Mouse (Mus musculus) limb, embryonic 11.5 days (tissue): ENCODE measurements around the gene Amfr. TPM values are rescaled to one million over a fixed set of nuclear protein-coding genes. Genes with fewer than 3 reads are reported as not detected.

Source experiments
- ATAC-seq: fragments of 200-750 bp; cut with Nextera tagmentation; 2 replicates; pipeline ENCODE4 v1.8.0; 2017; ENCODE audit warnings: low read depth; ENCODE audit not compliant: insufficient number of reproducible peaks, low FRiP score, low TSS enrichment
- DNase-seq: peaks from one replicate; pipeline ENCODE4 v3.0.0-alpha.2; 2015; ENCODE audit warnings: low spot score
- H3K27ac ChIP-seq: fragments of 300-500 bp; sonication (generic); replicated peaks from 2 replicates; pipeline ENCODE4 v1.5.1; 2014; ENCODE audit warnings: low read depth, mild to moderate bottlenecking, low read length
- H3K27me3 ChIP-seq: fragments of 300-500 bp; sonication (generic); 2 replicates; pipeline ENCODE4 v1.6.1; 2014; ENCODE audit warnings: mild to moderate bottlenecking, low read length, mixed read lengths; ENCODE audit not compliant: control insufficient read depth, insufficient read depth
- H3K36me3 ChIP-seq: fragments of 300-500 bp; sonication (generic); 2 replicates; pipeline ENCODE4 v1.6.1; 2014; ENCODE audit warnings: mild to moderate bottlenecking, low read length, moderate library complexity, mixed read lengths; ENCODE audit not compliant: control insufficient read depth, insufficient read depth
- H3K4me1 ChIP-seq: fragments of 300-500 bp; sonication (generic); 2 replicates; pipeline ENCODE4 v1.6.1; 2014; ENCODE audit warnings: low read length, mixed read lengths; ENCODE audit not compliant: control insufficient read depth, insufficient read depth
- H3K4me2 ChIP-seq: fragments of 300-500 bp; sonication (generic); 2 replicates; pipeline ENCODE4 v1.6.1; 2014; ENCODE audit warnings: low read depth, mild to moderate bottlenecking, moderate library complexity; ENCODE audit not compliant: severe bottlenecking
- H3K4me3 ChIP-seq: fragments of 300-500 bp; sonication (generic); 2 replicates; pipeline ENCODE4 v1.5.1; 2014; ENCODE audit warnings: low read depth, low read length
- H3K9ac ChIP-seq: fragments of 300-500 bp; sonication (generic); 2 replicates; pipeline ENCODE4 v1.6.1; 2014; ENCODE audit warnings: mild to moderate bottlenecking, low read length
- H3K9me3 ChIP-seq: fragments of 300-500 bp; sonication (generic); 2 replicates; pipeline ENCODE4 v1.6.1; 2016; ENCODE audit warnings: low read length; ENCODE audit not compliant: control insufficient read depth
- WGBS: fragments of 180-500 bp; shearing (Covaris S2); extraction: QIAGEN DNeasy Blood & Tissue Kit; methylation state at CpG from one replicate; pipeline ENCODE4 v1.1.7; 2014; 5-methylcytosine and 5-hydroxymethylcytosine counted together
- polyA plus RNA-seq: library from polyadenylated mRNA; unstranded; fragments of >200 nt; fragmentation: Nextera tagmentation; extraction: Ambion mirVana; gene quantifications from 2 replicates; pipeline ENCODE4 v1.2.1, GENCODE M21; 2014

The Amfr gene
- polyA plus RNA-seq, 1 experiment from 2014 or later: 37.3 TPM

- Histone ChIP-seq H3K4me3 (no peak overlapping the region), H3K4me2 (no peak overlapping the region), H3K27ac (no peak overlapping the region), H3K9me3 (no peaks in the 10 kb centered on the region), H3K27me3 (no peaks in the 10 kb centered on the region), H3K36me3 (no peaks in the 10 kb centered on the region), H3K9ac (no peak overlapping the region), H3K4me1 (no peaks in the 10 kb centered on the region)
- DNase-seq (no peak), ATAC-seq (no peak)
- 89% methylated on average over 9 of the region's 9 CpGs for WGBS
These were observed 54.2 kb downstream of the Amfr start for GRCm38 (mm10) chr8:93958402-93958801.

- WGBS: 88% methylated on average over 9 of the region's 9 CpGs
- H3K9ac ChIP-seq: no peak overlapping the region
- no peak overlapping the region for H3K4me2 ChIP-seq
- H3K4me3 ChIP-seq: no peak overlapping the region
- DNase-seq (no peak), ATAC-seq (no peak)
- H3K27me3 ChIP-seq: no peaks in the 10 kb centered on the region
- H3K36me3 ChIP-seq: no peaks in the 10 kb centered on the region
- H3K4me1 ChIP-seq: no peaks in the 10 kb centered on the region
- H3K9me3 ChIP-seq: no peaks in the 10 kb centered on the region
- H3K27ac ChIP-seq: no peak overlapping the region
These were observed 60.1 kb downstream of the Amfr start for GRCm38 (mm10) chr8:93952511-93952910.

GRCm38 (mm10) chr8:93950133-93950532, 62.5 kb downstream of the Amfr start:
- H3K4me1 ChIP-seq: no peaks in the 10 kb centered on the region
- no peak overlapping the region for H3K27ac ChIP-seq
- no peak overlapping the region for H3K4me2 ChIP-seq
- no peaks in the 10 kb centered on the region for H3K36me3 ChIP-seq
- no peak overlapping the region for H3K9ac ChIP-seq
- no peak for ATAC-seq
- no peaks in the 10 kb centered on the region for H3K27me3 ChIP-seq
- no peak for DNase-seq
- H3K9me3 ChIP-seq: no peaks in the 10 kb centered on the region
- WGBS: 77% methylated on average over 14 of the region's 14 CpGs
- H3K4me3 ChIP-seq: no peak overlapping the region

DNA sequence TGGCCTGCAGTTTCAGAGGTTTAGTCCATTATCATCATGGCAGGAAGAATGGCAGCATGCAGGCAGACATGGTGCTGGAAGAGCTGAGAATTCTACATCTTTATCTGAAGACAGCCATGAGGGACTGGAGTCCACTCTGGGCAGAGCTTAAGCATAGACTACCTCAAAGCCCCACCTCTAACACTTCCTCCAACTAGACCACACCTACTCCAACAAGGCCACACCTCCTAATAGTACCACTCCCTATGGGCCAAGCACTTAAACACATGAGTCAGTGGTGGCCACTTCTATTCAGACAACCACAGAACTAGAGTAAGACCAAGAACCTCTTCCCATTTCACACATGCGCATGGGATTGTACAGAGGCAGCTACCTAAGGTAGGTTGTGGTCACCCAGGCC, 66.2 kb downstream of the Amfr start:
- no peak overlapping the region for H3K27ac ChIP-seq
- H3K9me3 ChIP-seq: no peaks in the 10 kb centered on the region
- H3K4me1 ChIP-seq: no peaks in the 10 kb centered on the region
- DNase-seq (no peak), ATAC-seq (no peak)
- H3K9ac ChIP-seq: no peak overlapping the region
- no peaks in the 10 kb centered on the region for H3K36me3 ChIP-seq
- H3K27me3 ChIP-seq: no peaks in the 10 kb centered on the region
- no peak overlapping the region for H3K4me2 ChIP-seq
- WGBS: 94% methylated on average over 1 of the region's 1 CpGs
- no peak overlapping the region for H3K4me3 ChIP-seq

DNA sequence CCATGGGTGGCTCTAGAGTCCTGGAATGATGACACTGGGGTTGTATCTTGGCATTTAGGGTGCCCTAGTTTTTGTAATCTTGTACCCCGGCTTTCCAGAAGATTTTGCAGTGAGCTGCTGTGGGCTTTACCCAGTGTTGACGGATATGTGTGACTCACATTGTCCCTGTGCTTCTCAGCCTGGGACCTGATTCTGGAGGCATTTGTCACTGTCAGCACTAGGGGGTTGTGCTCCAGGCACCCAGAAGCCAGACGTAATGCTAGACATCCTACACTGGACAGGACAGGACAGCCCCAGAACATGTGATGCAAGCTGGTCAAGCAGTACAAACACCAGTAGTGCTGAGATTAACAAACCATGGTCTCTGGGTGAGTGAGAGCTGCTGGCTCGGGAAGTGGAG, 66.9 kb downstream of the Amfr start:
- no peaks in the 10 kb centered on the region for H3K9me3 ChIP-seq
- no peak overlapping the region for H3K4me2 ChIP-seq
- peaks cover 3% of the 10 kb centered on the region; the same call in 1 of the 2 replicates for H3K4me1 ChIP-seq
- no peak overlapping the region for H3K27ac ChIP-seq
- no peaks in the 10 kb centered on the region for H3K27me3 ChIP-seq
- no peaks in the 10 kb centered on the region for H3K36me3 ChIP-seq
- no peak overlapping the region for H3K4me3 ChIP-seq
- WGBS: 76% methylated on average over 4 of the region's 4 CpGs
- no peak overlapping the region for H3K9ac ChIP-seq
- no peak for DNase-seq
- no peak for ATAC-seq

DNA sequence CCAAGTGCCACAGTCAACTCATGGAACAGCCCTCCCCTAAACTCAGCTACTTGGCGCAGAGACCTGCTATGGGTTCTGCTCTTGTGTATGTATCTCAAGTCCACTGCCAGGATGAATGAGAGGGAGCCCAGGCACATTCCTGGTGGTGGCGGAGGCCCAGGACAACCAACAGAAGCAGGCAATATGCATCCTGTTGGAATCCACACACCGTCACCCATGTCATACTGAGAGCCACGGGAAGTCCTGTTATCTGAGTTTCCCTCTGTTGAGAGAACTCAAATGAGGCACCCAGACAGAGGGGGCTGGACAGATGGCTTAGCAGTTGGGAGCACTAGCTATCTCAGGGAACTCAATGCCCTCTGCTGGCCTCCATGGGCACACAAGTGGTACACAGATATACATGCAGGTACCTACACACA, 71.0 kb downstream of the Amfr start:
- no peak for DNase-seq
- 77% methylated on average over 4 of the region's 4 CpGs for WGBS
- Histone ChIP-seq H3K9me3 (no peaks in the 10 kb centered on the region), H3K27ac (no peak overlapping the region), H3K36me3 (no peaks in the 10 kb centered on the region), H3K27me3 (no peaks in the 10 kb centered on the region), H3K4me1 (peaks cover 7% of the 10 kb centered on the region; the same call in 1 of the 2 replicates), H3K9ac (no peak overlapping the region), H3K4me3 (no peak overlapping the region), H3K4me2 (no peak overlapping the region)
- no peak for ATAC-seq

GRCm38 (mm10) chr8:93940542-93941423, 71.9 kb downstream of the Amfr start:
- no peaks in the 10 kb centered on the region for H3K27me3 ChIP-seq
- no peak for ATAC-seq
- H3K9ac ChIP-seq: no peak overlapping the region
- H3K4me1 ChIP-seq: peaks cover 7% of the 10 kb centered on the region; the same call in 1 of the 2 replicates
- no peak overlapping the region for H3K4me3 ChIP-seq
- no peak for DNase-seq
- 50% methylated on average over 11 of the region's 11 CpGs for WGBS
- H3K9me3 ChIP-seq: no peaks in the 10 kb centered on the region
- no peak overlapping the region; the same call in 1 of the 2 replicates for H3K27ac ChIP-seq
- no peaks in the 10 kb centered on the region for H3K36me3 ChIP-seq
- no peak overlapping the region for H3K4me2 ChIP-seq

DNA sequence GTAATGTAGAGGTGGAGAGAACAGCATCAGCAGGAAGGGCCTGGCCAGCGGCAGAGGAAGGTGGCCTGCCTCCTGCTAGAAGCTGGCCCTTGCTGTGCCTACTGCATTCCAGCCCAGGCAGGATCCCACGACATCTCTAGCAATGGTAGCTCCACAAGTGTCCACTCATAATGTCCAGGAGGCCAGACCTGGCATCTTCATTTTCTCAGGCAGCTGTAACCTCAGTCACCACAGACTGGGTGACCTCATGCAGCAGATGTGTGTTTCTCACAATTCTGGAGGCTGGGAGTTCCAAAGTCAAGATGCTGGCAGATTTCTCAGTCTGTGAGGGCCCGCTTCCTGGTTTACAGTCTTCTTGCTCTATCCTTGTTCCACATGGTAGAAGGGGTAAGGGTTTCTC, 74.4 kb downstream of the Amfr start:
- Histone ChIP-seq H3K27ac (no peak overlapping the region), H3K9ac (no peak overlapping the region), H3K4me2 (no peak overlapping the region), H3K9me3 (no peaks in the 10 kb centered on the region), H3K36me3 (no peaks in the 10 kb centered on the region), H3K27me3 (no peaks in the 10 kb centered on the region), H3K4me3 (no peak overlapping the region), H3K4me1 (peaks cover 7% of the 10 kb centered on the region; the same call in 1 of the 2 replicates)
- DNase-seq (no peak), ATAC-seq (no peak)
- 84% methylated on average over 3 of the region's 3 CpGs for WGBS
